Mouse (Mus musculus): ENCODE data around the gene Cops7b. TPM values are rescaled to one million over a fixed set of nuclear protein-coding genes. Genes with fewer than 3 reads are reported as not detected.

Gene Cops7b
- total and polyA plus RNA-seq, 2 experiments from 2014 or later: 33.6 to 48.3 TPM

- peak; percentile 65 for TF ChIP-seq CTCF (IDR thresholded peaks at IDR 0.05; ENCODE audit: low read depth)
- Histone ChIP-seq H3K36me3 (ENCODE audit: insufficient read depth, low read length) (no peaks in the 10 kb centered on the region), H3K9ac (replicated peaks; ENCODE audit: low read length) (no peak overlapping the region), H3K27me3 (ENCODE audit: insufficient read depth, low read length) (no peaks in the 10 kb centered on the region), H3K4me1 (ENCODE audit: insufficient read depth, low read length) (no peaks in the 10 kb centered on the region), H3K9me3 (ENCODE audit: low read length) (no peaks in the 10 kb centered on the region), H3K4me2 (ENCODE audit: low read depth, low read length) (no peak overlapping the region), H3K27ac (no peak overlapping the region), H3K4me3 (ENCODE audit: low read length) (no peak overlapping the region)
- peak; percentile 77 for DNase-seq (ENCODE audit: low spot score)
- ATAC-seq: peak; percentile 68
Observed at GRCm38 (mm10) chr1:86614269-86614668, 31.6 kb downstream of the Cops7b start.

GRCm38 (mm10) chr1:86618454-86619125 lies 35.9 kb downstream of the Cops7b start:
- TF ChIP-seq CTCF (IDR thresholded peaks at IDR 0.05; ENCODE audit: low read depth): peak; percentile 86
- no peaks in the 10 kb centered on the region for H3K36me3 ChIP-seq (ENCODE audit: insufficient read depth, low read length)
- no peak overlapping the region for H3K27ac ChIP-seq
- WGBS: 60% methylated on average over 10 of the region's 10 CpGs
- H3K4me1 ChIP-seq (ENCODE audit: insufficient read depth, low read length): no peaks in the 10 kb centered on the region
- no peak overlapping the region for H3K9ac ChIP-seq (replicated peaks; ENCODE audit: low read length)
- DNase-seq (ENCODE audit: low spot score) (peak; percentile 92), ATAC-seq (peak; percentile 78)
- no peak overlapping the region for H3K4me3 ChIP-seq (ENCODE audit: low read length)
- H3K4me2 ChIP-seq (ENCODE audit: low read depth, low read length): no peak overlapping the region
- H3K9me3 ChIP-seq (ENCODE audit: low read length): no peaks in the 10 kb centered on the region
- no peaks in the 10 kb centered on the region for H3K27me3 ChIP-seq (ENCODE audit: insufficient read depth, low read length)

GRCm38 (mm10) chr1:86622296-86622695 lies 39.6 kb downstream of the Cops7b start:
- WGBS: 52% methylated on average over 2 of the region's 2 CpGs
- ATAC-seq: no peak

GRCm38 (mm10) chr1:86623001-86624000 lies 40.6 kb downstream of the Cops7b start:
- no peak overlapping the region for H3K27ac ChIP-seq
- H3K4me1 ChIP-seq (ENCODE audit: insufficient read depth, low read length): no peaks in the 10 kb centered on the region
- no peak overlapping the region for H3K4me3 ChIP-seq (ENCODE audit: low read length)
- no peaks in the 10 kb centered on the region for H3K36me3 ChIP-seq (ENCODE audit: insufficient read depth, low read length)
- TF ChIP-seq CTCF (IDR thresholded peaks at IDR 0.05; ENCODE audit: low read depth): no peak
- H3K9ac ChIP-seq (replicated peaks; ENCODE audit: low read length): no peak overlapping the region
- no peaks in the 10 kb centered on the region for H3K9me3 ChIP-seq (ENCODE audit: low read length)
- 62% methylated on average over 16 of the region's 16 CpGs for WGBS
- H3K27me3 ChIP-seq (ENCODE audit: insufficient read depth, low read length): no peaks in the 10 kb centered on the region
- ATAC-seq (no peak), DNase-seq (ENCODE audit: low spot score) (no peak)
- H3K4me2 ChIP-seq (ENCODE audit: low read depth, low read length): no peak overlapping the region

More at GRCm38 (mm10) chr1:86622296-86622695, 39.6 kb downstream of the Cops7b start:
- Histone ChIP-seq H3K4me2 (ENCODE audit: low read depth, low read length) (no peak overlapping the region), H3K9me3 (ENCODE audit: low read length) (no peaks in the 10 kb centered on the region), H3K27me3 (ENCODE audit: insufficient read depth, low read length) (no peaks in the 10 kb centered on the region), H3K36me3 (ENCODE audit: insufficient read depth, low read length) (no peaks in the 10 kb centered on the region), H3K4me1 (ENCODE audit: insufficient read depth, low read length) (no peaks in the 10 kb centered on the region), H3K27ac (no peak overlapping the region), H3K4me3 (ENCODE audit: low read length) (no peak overlapping the region), H3K9ac (replicated peaks; ENCODE audit: low read length) (no peak overlapping the region)
- no peak for TF ChIP-seq CTCF (IDR thresholded peaks at IDR 0.05; ENCODE audit: low read depth)
- DNase-seq (ENCODE audit: low spot score): no peak

- Histone ChIP-seq H3K27ac (no peak overlapping the region), H3K9me3 (ENCODE audit: low read length) (no peaks in the 10 kb centered on the region), H3K36me3 (ENCODE audit: insufficient read depth, low read length) (no peaks in the 10 kb centered on the region), H3K4me3 (ENCODE audit: low read length) (no peak overlapping the region), H3K9ac (replicated peaks; ENCODE audit: low read length) (no peak overlapping the region), H3K4me1 (ENCODE audit: insufficient read depth, low read length) (no peaks in the 10 kb centered on the region), H3K27me3 (ENCODE audit: insufficient read depth, low read length) (no peaks in the 10 kb centered on the region), H3K4me2 (ENCODE audit: low read depth, low read length) (no peak overlapping the region)
- DNase-seq (ENCODE audit: low spot score) (no peak), ATAC-seq (no peak)
- WGBS: 85% methylated on average over 3 of the region's 3 CpGs
- no peak for TF ChIP-seq CTCF (IDR thresholded peaks at IDR 0.05; ENCODE audit: low read depth)
Observed at GRCm38 (mm10) chr1:86628270-86628669, 45.6 kb downstream of the Cops7b start.

GRCm38 (mm10) chr1:86629936-86630335 lies 47.2 kb downstream of the Cops7b start:
- Histone ChIP-seq H3K9ac (replicated peaks; ENCODE audit: low read length) (no peak overlapping the region), H3K4me1 (ENCODE audit: insufficient read depth, low read length) (0 out of 2 replicates have a peak, but pooled peaks cover 10% of the 10 kb centered on the region), H3K4me2 (ENCODE audit: low read depth, low read length) (no peak overlapping the region), H3K27me3 (ENCODE audit: insufficient read depth, low read length) (no peaks in the 10 kb centered on the region), H3K9me3 (ENCODE audit: low read length) (no peaks in the 10 kb centered on the region), H3K27ac (no peak overlapping the region), H3K4me3 (ENCODE audit: low read length) (no peak overlapping the region), H3K36me3 (ENCODE audit: insufficient read depth, low read length) (no peaks in the 10 kb centered on the region)
- DNase-seq (ENCODE audit: low spot score): no peak
- ATAC-seq: no peak
- no peak for TF ChIP-seq CTCF (IDR thresholded peaks at IDR 0.05; ENCODE audit: low read depth)
- WGBS: 39% methylated on average over 4 of the region's 4 CpGs
